Mouse (Mus musculus) kidney, embryonic 15.5 days (tissue): ENCODE data around the gene Lsm7. TPM values are rescaled to one million over a fixed set of nuclear protein-coding genes. Genes with fewer than 3 reads are reported as not detected.
A peak's percentile ranks its signal among the peaks of the same experiment; 100 is the strongest.
"Not testable (repeated sequence)": the region's sequence is repeated elsewhere in the genome, so short reads cannot be mapped to it uniquely, and the experiment has no call there.

Experiments
- ATAC-seq: fragments of 200-750 bp; cut with Nextera tagmentation; replicated peaks from 2 replicates; pipeline ENCODE4 v1.8.0; 2017; ENCODE audit warnings: moderate TSS enrichment; ENCODE audit not compliant: low FRiP score
- H3K27ac ChIP-seq: fragments of 300-500 bp; sonication (generic); 2 replicates; pipeline ENCODE4 v1.5.1; 2015; ENCODE audit warnings: mild to moderate bottlenecking, inconsistent platforms
- H3K27me3 ChIP-seq: fragments of 300-500 bp; sonication (generic); 2 replicates; pipeline ENCODE4 v1.6.1; 2015; ENCODE audit warnings: inconsistent platforms
- H3K36me3 ChIP-seq: fragments of 300-500 bp; sonication (generic); 2 replicates; pipeline ENCODE4 v1.6.1; 2015; ENCODE audit warnings: inconsistent platforms
- H3K4me1 ChIP-seq: fragments of 300-500 bp; sonication (generic); 2 replicates; pipeline ENCODE4 v1.6.1; 2015; ENCODE audit warnings: inconsistent platforms
- H3K4me2 ChIP-seq: fragments of 300-500 bp; sonication (generic); 2 replicates; pipeline ENCODE4 v1.6.1; 2015; ENCODE audit warnings: moderate library complexity, mild to moderate bottlenecking, inconsistent platforms
- H3K4me3 ChIP-seq: fragments of 300-500 bp; sonication (generic); replicated peaks from 2 replicates; pipeline ENCODE4 v1.5.1; 2015; ENCODE audit warnings: mild to moderate bottlenecking, inconsistent platforms
- H3K9ac ChIP-seq: fragments of 300-500 bp; sonication (generic); 2 replicates; pipeline ENCODE4 v1.6.1; 2015; ENCODE audit warnings: mild to moderate bottlenecking, inconsistent platforms
- H3K9me3 ChIP-seq: fragments of 300-500 bp; sonication (generic); replicated peaks from 2 replicates; pipeline ENCODE4 v1.6.1; 2016; ENCODE audit warnings: inconsistent platforms
- WGBS: fragments of 180-500 bp; shearing (Covaris S2); methylation state at CpG from one replicate; pipeline ENCODE4 v1.1.7; 2015; ENCODE audit warnings: mixed read lengths; 5-methylcytosine and 5-hydroxymethylcytosine counted together
- polyA plus RNA-seq: library from polyadenylated mRNA; unstranded; fragments of >200 nt; fragmentation: Nextera tagmentation; extraction: Ambion mirVana; gene quantifications from 2 replicates; pipeline ENCODE4 v1.2.1, GENCODE M21; 2015

Lsm7 gene
- polyA plus RNA-seq, 1 experiment from 2014 or later = 303 TPM

DNA sequence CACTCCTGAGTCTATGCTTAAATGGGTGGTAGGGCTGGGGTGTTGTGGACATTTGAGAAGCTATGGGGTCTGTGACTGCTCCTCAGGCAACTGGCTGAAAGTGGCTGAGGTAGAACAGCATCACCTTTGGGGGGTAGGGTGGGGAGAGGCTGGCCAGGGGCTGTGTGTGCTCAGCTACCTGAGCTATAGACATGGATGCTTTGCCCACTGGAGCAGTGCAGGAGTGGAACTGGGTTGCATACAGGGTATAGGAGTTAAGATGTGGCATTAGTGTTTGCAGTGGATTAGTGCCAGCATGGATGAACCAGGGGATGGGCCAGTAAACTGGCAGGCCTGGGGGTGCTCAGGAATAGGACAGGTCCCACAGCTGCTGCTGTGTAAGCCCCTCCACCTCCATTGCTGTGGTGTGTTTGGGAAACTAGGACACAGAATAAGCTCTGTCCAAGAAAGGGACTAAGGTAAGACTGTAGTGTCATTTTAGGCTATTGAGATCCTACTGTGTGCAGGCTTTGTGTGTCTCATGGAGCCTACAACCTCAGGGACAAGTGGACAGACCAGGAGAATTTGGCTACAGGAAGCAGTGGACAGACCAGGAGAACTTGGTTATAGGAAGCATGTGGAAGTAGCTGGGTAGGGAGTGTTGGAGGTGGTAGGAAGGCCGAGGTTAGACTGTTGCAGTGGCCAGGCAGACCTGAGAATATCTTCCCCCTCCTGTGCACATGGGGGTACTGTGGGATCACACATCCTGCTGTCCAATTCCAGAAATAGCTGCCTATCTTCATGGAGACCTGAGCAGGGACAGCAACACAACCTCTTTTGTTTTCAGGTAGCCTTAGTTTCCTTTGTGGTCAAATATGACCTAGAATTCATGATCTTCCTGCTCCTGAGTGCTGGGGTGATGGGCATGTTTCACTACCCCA, 25.4 kb downstream of the Lsm7 start:
- no peak overlapping the region for H3K4me2 ChIP-seq
- ATAC-seq = no peak
- H3K27me3 ChIP-seq = peaks cover 16% of the 10 kb centered on the region
- H3K9me3 ChIP-seq = 0 out of 2 replicates have a peak, but pooled peaks cover 4% of the 10 kb centered on the region
- no peak overlapping the region for H3K4me3 ChIP-seq
- no peak overlapping the region for H3K9ac ChIP-seq
- peak overlapping the region; percentile 66; the same call in 1 of the 2 replicates for H3K27ac ChIP-seq
- peaks cover 25% of the 10 kb centered on the region for H3K36me3 ChIP-seq
- 64% methylated on average over 1 of the region's 1 CpGs for WGBS
- H3K4me1 ChIP-seq = peaks cover 43% of the 10 kb centered on the region

DNA sequence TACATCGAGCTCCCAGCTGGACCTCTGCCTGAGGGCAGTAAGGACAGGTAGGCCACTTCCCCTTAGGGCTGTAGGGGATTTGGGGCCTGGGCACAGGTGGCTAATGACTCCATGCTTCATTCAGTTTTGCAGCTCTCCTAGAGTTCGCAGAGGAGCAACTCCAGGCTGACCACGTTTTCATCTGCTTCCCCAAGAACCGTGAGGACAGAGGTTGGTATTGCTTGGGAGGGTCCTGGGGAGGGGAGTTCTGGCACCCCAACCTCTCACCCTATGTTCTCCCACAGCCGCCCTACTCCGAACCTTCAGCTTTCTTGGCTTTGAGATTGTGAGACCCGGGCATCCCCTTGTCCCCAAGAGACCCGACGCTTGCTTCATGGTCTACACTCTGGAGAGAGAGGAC, 26.4 kb downstream of the Lsm7 start:
- not testable (repeated sequence) for H3K9me3 ChIP-seq, ATAC-seq, H3K27ac ChIP-seq, H3K27me3 ChIP-seq, H3K9ac ChIP-seq
- WGBS = 73% methylated on average over 9 of the region's 9 CpGs
- Histone ChIP-seq H3K36me3 (peaks cover 25% of the 10 kb centered on the region), H3K4me2 (peak overlapping the region; percentile 79), H3K4me1 (peaks cover 53% of the 10 kb centered on the region), H3K4me3 (peak overlapping the region; percentile 80)

DNA sequence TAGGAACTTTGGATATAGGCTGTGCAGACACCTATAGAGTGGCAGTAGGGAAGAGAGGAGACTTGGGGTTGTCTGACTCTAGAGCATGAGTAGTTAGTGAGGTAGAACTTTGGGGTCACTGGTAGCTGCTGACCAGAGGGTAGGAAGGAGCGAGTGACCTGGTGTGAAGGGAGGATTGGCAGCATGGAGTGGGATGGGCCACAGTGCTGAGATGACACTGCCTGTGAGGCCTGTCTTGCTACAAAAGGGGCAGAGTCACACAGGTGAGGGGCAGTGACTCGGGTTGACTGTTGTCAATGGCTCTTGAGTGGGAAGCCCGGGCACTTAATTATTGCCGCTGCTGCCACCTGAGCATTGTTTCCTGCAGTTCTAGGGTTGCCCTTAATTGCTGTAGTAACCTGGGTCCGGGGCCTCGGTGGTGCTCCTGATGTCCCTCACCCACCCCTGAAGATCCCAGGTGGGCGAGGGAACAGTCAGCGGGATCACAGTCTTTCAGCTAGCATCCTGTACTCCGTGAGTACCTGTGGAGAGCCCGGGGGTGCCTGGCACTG, 27.1 kb downstream of the Lsm7 start:
- 70% methylated on average over 10 of the region's 10 CpGs for WGBS
- H3K27ac ChIP-seq = no peak overlapping the region
- no peak for ATAC-seq

DNA sequence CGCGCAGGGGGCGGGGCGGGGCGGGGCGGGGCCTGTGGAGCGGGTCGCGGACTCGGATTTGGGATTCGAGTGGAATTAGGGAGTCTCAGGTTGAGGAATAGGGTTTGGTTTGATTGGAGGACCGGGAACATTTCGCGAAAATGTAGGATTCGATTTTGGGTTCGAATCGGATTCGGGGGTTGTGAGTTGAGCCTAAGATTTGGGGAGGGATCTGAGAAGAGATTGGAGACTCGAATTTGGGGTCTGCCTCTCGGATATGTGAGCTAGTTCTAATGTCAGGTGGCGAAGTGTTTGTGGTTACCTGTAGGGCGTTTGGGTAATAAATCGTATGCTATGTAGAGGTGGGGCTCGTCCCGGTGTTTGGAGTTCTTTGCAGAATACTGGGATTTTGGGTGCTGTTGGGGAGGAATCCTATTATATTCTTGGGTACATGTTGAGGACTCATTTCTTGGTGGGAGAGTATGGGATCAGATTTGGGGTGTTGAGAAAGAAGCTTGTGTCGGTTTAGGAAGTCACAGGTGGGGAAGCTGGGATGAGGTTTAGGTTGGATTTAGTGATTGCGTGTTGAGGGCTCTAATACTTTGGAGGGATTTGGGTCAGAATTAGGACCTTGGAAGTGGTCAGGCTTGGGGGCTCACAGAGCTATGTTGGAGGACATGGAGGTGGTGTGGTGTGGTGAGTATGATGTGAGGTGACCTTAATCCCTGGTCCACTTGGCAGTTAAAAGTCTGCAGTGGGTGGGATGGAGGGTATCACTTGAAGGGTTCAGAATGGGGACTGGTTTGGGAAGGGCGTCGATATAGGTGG, 27.7 kb downstream of the Lsm7 start:
- Histone ChIP-seq H3K4me3 (peak overlapping the region; percentile 80), H3K9ac (peak overlapping the region; percentile 94), H3K27ac (peak overlapping the region; percentile 90), H3K4me2 (peak overlapping the region; percentile 79), H3K27me3 (no peaks in the 10 kb centered on the region), H3K9me3 (no peaks in the 10 kb centered on the region), H3K36me3 (peaks cover 25% of the 10 kb centered on the region), H3K4me1 (peaks cover 53% of the 10 kb centered on the region)
- 6% methylated on average over 29 of the region's 29 CpGs for WGBS
- no peak for ATAC-seq

More for the DNA sequence above, 27.1 kb downstream of the Lsm7 start:
- no peaks in the 10 kb centered on the region for H3K9me3 ChIP-seq
- H3K9ac ChIP-seq = peak overlapping the region; percentile 94
- H3K4me1 ChIP-seq = peaks cover 53% of the 10 kb centered on the region
- H3K36me3 ChIP-seq = peaks cover 25% of the 10 kb centered on the region
- peak overlapping the region; percentile 79 for H3K4me2 ChIP-seq
- no peaks in the 10 kb centered on the region for H3K27me3 ChIP-seq
- H3K4me3 ChIP-seq = peak overlapping the region; percentile 80

DNA sequence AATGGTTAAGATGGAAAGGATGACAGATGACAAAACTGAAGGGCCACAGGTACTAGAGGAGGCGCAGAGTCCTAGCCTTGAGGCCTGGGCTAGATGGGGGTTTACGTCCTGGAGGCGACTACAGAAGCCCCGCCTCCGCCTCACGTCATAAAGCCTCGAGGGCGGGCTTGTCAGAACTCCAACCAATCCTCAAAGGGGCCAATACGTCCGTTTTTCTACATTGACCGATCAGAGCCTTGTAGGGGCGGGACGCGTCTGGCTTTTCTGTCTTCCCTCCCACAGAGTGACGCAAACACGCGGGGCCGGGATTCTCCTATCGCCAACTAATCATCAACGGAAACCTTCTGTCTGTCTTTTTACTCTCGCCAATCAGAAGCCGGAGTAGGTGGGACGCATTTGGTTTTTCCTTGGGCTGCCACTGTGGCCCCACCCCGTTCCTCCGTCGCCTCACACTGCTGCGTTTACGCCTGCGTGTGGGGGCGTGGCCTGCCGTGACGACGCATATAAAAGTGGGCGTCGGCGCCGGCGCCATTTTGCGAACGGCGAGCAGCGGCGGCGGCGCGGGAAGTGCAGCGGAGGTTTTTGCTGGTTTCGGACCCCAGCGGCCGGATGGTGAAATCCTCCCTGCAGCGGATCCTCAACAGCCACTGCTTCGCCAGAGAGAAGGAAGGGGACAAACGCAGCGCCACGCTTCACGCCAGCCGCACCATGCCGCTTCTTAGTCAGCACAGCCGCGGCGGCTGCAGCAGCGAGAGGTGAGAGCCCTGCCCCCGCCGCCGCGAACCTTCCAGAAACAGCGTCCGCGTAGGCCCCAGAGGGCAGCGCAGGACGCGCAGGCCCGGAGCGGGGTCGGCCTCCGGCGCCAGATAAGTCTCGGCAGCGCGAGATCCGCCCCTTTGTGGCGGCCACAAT, 28.6 kb downstream of the Lsm7 start, which contains the start of gene Oaz1:
Oaz1 (plus strand) TSS at position 506 of the 912 bp plus-strand sequence.
- Histone ChIP-seq H3K4me2 (peak within 1 kb of the TSS; percentile 79), H3K27ac (peak within 1 kb of the TSS; percentile 90), H3K9ac (peak within 1 kb of the TSS; percentile 94), H3K4me1 (peaks cover 51% of the 10 kb centered on the region), H3K27me3 (no peaks in the 10 kb centered on the region), H3K4me3 (peak within 1 kb of the TSS; percentile 80), H3K36me3 (peaks cover 25% of the 10 kb centered on the region), H3K9me3 (no peaks in the 10 kb centered on the region)
- WGBS = under 1% methylated on average over 75 of the region's 82 CpGs
- ATAC-seq = peak; percentile 96

DNA sequence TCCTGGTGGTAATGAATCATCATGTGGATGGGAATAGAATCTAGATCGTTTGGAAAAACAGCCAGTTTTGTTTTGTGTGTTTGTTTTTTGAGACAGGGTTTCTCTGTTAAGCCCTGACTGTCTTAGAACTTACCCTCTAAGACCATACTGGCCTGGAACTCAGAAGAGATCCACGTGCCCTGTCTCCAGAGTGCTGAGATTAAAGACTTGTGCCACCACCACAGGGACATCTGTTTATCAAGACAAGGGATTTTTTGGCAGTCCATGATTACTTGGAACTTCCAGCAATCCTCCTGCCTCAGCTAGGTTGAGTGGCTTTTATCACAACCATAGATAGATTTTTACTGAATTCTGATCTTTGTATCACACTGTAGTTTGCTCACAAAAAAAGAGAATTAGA, 30.2 kb downstream of the Lsm7 start:
- peaks cover 36% of the 10 kb centered on the region for H3K4me1 ChIP-seq
- no peak for ATAC-seq
- no peaks in the 10 kb centered on the region for H3K9me3 ChIP-seq
- peaks cover 14% of the 10 kb centered on the region for H3K36me3 ChIP-seq
- no peaks in the 10 kb centered on the region for H3K27me3 ChIP-seq
- 0 out of 2 replicates have a peak overlapping the region, but pooled peaks have one; percentile 71 for H3K27ac ChIP-seq
- 67% methylated on average over 2 of the region's 2 CpGs for WGBS
- H3K4me2 ChIP-seq = no peak overlapping the region
- H3K4me3 ChIP-seq = no peak overlapping the region
- no peak overlapping the region for H3K9ac ChIP-seq

DNA sequence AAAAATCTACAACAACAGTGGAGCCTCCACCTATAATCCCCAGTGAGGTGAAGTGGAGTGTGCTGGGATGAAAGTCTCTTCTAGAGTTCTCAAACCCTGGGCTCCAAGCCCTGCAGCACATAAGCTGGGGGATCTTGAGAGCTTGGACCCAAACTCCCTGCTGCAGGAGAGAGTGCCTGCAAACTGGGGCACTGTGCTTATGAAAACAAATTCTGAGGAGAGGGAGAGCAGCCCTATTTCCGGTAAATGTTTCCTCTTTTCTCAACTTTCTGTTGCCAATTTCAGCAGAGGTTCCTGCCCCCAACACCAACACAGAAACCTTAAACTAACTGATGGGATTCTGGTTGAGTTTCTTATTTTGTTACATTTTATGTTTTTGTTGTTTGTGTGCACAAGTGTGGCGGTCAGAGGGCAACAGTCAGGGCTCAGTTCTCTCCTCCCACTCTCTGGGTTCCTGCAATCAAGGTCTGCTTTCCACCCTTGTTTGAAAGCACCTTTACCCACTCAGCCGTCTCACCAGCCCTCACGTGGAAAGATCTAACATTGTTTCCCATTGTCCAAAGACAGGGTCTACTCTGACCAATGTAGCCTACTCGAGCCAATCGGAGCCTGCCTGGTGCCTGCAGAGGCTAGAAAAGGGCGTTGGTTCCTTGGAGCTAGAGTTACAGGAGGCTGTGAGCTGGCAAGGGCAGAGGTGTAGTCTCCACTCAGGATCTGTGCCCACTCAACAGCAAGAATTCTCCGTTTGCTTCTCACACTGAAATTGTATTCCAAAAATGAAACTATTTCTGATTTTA, 31.0 kb downstream of the Lsm7 start:
- no peak for ATAC-seq
- Histone ChIP-seq H3K36me3 (peaks cover 6% of the 10 kb centered on the region), H3K27ac (peak overlapping the region; percentile 71), H3K9me3 (no peaks in the 10 kb centered on the region), H3K4me2 (no peak overlapping the region), H3K4me1 (peaks cover 28% of the 10 kb centered on the region), H3K4me3 (no peak overlapping the region), H3K9ac (no peak overlapping the region), H3K27me3 (no peaks in the 10 kb centered on the region)
- WGBS = 37% methylated on average over 8 of the region's 8 CpGs

DNA sequence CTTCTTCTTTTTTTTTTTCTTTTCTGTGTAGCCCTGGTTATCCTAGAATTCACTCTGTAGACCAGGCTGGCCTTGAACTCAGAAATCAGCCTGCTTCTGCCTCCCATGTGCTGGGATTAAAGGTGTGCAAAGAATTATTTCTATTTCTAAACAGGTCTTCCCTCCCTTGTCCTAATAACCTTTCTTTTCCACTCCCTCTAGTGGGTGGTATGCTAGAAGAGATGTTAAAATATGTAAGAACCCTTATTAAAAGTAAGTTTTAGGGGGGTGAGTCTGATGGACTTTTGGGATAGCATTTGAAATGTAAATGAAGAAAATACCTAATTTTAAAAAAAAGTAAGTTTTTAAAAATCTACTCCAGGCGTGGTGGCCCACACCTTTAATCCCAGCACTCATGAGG, 31.7 kb downstream of the Lsm7 start:
- no peak overlapping the region for H3K27ac ChIP-seq
- no peak overlapping the region for H3K9ac ChIP-seq
- ATAC-seq = no peak
- 97% methylated on average over 1 of the region's 1 CpGs for WGBS
- H3K27me3 ChIP-seq = no peaks in the 10 kb centered on the region
- peaks cover 1% of the 10 kb centered on the region for H3K36me3 ChIP-seq
- peaks cover 24% of the 10 kb centered on the region for H3K4me1 ChIP-seq
- H3K4me3 ChIP-seq = no peak overlapping the region
- no peak overlapping the region for H3K4me2 ChIP-seq
- no peaks in the 10 kb centered on the region for H3K9me3 ChIP-seq

DNA sequence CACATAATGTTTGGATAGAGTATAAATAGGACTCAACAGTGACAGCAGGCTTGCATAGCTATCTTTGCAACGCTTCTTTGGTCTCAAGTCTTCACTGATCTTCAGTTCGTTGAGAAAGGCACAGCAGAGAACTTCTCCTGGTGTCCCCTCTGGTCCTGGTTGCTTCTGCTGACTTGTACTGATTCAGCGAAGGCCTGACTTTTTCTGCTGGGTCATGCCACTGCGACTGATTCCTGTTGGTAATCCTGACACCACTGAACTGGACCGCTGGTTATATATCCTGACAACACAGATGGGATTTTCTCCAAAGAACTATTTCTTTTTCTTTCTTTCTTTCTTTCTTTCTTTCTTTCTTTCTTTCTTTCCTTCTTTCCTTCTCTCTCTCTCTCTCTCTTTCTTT, 32.5 kb downstream of the Lsm7 start:
- Histone ChIP-seq H3K27me3 (no peaks in the 10 kb centered on the region), H3K9ac (no peak overlapping the region), H3K27ac (no peak overlapping the region), H3K4me3 (no peak overlapping the region), H3K4me1 (peaks cover 16% of the 10 kb centered on the region), H3K9me3 (no peaks in the 10 kb centered on the region), H3K4me2 (no peak overlapping the region), H3K36me3 (no peaks in the 10 kb centered on the region)
- WGBS = 88% methylated on average over 5 of the region's 5 CpGs
- ATAC-seq = no peak

DNA sequence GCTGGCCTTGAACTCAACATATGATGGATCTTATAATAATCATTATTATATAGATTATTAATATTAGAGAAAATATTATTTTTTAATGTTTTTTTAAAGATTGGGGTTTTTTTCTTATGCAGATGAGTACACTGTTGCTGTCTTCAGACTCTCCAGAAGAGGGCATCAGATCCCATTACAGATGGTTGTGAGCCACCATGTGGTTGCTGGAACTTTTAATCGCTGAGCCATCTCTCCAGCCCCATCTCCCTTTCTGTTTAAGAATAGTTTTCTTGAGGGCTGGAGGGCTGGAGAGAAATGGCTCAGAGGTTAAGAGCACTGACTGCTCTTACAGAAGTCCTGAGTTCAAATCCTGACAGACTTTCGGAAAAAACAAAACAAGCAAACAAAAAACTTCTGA, 33.0 kb downstream of the Lsm7 start:
- no peaks in the 10 kb centered on the region for H3K9me3 ChIP-seq
- H3K9ac ChIP-seq = no peak overlapping the region
- H3K27me3 ChIP-seq = no peaks in the 10 kb centered on the region
- H3K4me2 ChIP-seq = no peak overlapping the region
- ATAC-seq = no peak
- peaks cover 13% of the 10 kb centered on the region for H3K4me1 ChIP-seq
- no peak overlapping the region for H3K4me3 ChIP-seq
- WGBS = 45% methylated on average over 2 of the region's 2 CpGs
- no peaks in the 10 kb centered on the region for H3K36me3 ChIP-seq
- no peak overlapping the region for H3K27ac ChIP-seq
